Mouse (Mus musculus) stomach, postnatal 0 days (tissue): ENCODE data around the gene Itgb3bp.

Experiments
- CTCF ChIP-seq: IDR thresholded peaks from 2 replicates; pipeline ENCODE4 v1.5.1; 2016; ENCODE audit warnings: antibody characterized with exemption, low read depth, mild to moderate bottlenecking, moderate library complexity
- EP300 ChIP-seq: optimal IDR thresholded peaks from 2 replicates; pipeline ENCODE3; 2016; ENCODE audit warnings: antibody characterized with exemption

DNA sequence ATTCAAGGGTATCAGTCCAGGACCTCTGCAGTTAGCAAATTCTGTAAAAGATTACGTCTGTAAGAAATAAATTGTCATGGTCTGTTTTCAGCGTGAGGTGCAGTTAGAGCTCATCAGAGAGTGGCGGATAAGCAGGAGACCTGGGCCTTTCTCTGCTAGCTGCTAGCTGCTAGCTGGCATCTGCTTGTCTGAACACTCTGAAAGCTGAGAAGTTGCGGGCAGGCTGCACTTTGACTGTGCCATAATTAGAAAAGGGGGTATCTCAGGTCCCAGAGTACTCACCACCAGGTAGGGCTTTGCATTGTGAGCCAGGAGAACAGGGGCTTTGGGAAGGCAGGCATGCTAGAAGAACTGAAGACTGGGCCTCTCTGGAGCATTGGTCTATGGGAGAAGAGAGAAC, 2.2 kb upstream of the Itgb3bp start:
- no peak for TF ChIP-seq EP300
- no peak for TF ChIP-seq CTCF
